Mouse (Mus musculus): ENCODE data around the gene Mical2.

The Mical2 gene

GRCm38 (mm10) chr7:112208323-112209167 lies 17.1 kb upstream of the Mical2 start:
- no peak for DNase-seq (ENCODE audit: low read depth, low spot score)

DNA sequence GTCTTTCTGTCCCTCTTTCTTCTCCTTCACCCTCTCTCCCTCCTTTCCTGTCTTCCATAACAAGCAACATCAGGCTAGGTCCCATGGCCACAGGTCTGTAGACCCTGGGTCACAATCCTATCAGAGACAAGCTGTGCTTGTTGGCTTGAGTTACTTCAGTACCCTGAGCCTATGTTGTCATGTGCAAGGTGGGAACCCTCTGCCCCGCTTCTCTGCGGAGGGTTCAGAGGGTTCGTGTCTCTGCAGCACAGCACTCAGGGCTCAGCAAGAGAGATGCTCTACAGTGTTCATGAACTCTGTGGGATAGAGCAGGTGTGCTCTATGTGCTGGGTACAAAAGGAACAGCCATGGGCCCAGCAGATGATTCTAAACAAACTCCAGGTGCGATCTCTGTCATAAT lies 16.0 kb upstream of the Mical2 start:
- DNase-seq (ENCODE audit: low read depth, low spot score) = no peak

DNA sequence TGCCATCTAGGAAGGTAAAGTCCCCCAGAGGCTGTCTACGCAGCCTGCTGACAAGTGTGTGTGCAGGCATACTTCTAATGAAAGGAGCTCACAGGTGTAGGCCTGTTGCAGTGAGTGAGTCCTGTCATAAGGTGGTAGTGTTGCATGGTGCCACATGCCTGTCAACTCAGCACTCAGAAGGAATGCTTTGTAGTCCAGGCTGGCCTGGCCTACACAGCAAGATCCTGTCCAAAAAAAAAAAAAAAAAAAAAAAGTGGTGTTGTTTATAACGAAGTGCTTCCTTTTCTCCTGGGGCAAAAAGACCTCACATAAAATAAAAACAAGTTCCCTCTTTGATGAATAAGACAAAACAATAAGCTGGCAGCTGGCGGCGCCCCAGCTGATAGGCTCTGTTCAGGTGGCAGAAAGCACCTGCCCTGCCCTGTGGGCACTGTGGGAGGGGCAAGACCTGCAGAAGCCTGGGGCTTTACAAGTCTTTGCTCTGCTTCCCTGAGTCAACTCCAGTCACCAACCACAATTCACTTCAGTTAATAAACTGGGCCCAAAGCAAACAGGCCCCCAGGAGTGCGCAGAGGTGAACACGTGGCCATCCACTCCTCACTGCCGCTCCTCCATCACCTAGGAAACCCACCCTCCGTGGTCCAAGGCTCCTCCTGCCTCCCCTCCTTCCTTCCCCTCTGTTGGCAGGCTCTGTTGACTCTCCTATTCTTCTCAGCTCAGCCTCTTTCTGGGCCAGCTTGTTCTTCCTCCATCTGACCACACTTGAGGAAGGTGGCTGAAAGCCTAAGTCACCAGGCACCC lies 12.5 kb upstream of the Mical2 start:
- no peak for DNase-seq (ENCODE audit: low read depth, low spot score)

GRCm38 (mm10) chr7:112215871-112216270 lies 9.8 kb upstream of the Mical2 start:
- DNase-seq (ENCODE audit: low read depth, low spot score) = no peak

GRCm38 (mm10) chr7:112216720-112217119 lies 8.9 kb upstream of the Mical2 start:
- DNase-seq (ENCODE audit: low read depth, low spot score) = no peak

DNA sequence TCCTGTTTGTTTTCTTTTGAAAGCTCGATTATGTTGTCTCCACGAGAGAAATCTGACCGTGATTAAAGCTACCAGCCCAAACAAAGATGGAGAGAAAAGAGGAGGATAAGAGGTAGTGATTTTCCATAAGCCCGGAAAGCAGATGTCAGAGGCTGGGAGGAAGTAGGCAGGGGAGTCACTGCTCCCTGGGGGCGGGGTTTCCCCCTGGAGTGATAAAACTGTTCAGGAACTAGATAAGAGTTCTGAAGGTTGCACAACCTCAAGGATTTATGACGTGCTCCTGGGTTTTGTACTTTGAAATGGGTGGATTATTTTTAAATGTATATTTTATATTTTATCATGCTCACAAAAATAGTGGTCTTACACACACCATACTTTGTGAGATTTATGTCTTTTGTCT lies 8.4 kb upstream of the Mical2 start:
- DNase-seq (ENCODE audit: low read depth, low spot score) = no peak

DNA sequence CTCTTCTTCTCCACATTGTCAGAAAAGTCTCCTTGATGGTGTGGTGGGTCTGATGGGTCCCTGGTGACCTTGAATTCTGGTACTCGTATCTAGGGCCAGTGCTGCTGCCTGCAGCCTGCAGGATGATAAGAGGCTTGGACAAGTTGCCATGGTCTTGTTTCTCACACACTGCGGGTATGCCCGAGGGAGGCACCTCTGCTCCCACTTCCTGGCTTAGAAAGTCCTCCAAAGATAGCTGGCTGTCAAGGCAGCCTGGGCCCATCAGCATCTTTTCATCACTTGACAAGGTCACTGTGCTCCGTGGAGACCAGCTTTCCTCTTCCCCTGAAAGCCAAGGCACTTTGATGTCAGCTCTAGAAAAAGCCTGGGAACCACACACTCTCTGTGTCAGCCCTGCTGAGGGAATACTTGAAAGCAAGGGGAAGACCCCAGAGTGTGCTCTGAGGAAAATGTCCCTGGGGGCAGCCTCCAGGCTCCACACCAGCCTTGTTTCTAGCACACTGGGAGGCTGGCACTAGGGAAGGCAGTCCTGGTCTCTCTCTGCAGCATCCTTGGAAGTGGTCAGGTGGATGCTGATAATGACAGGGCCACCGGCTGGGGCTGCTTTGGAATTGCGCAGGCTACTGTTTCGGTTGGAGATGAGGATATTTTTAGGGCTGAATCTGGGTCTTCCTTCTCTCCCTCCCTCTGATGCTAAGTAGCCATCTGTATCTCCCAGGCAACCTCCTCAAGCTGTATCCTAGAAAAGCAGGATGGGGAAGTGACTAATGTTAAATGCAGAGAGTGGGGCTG lies 2.7 kb upstream of the Mical2 start:
- DNase-seq (ENCODE audit: low read depth, low spot score) = peak; percentile 95

DNA sequence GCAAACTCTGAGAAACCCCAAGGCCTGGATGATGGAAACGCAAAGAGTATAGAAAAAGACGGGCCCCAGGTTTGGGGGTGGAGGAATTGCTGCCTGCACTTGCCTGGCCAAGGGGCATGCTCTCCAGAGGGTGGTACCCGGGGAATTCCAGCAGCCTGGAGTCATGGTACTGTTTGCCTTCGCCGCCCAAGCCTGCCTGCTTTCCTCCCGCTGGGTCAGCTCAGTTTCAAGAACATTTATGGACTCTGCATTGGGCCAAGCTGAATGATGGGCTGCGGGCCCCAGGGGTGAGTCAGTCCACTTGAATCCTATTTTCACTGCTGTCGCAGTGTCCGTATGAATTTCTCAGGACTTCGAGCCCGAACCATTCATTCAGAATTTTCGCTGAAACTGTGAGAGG lies 802 bp upstream of the Mical2 start:
- no peak for DNase-seq (ENCODE audit: low read depth, low spot score)

GRCm38 (mm10) chr7:112226446-112227265 lies 1.0 kb downstream of the Mical2 start:
- DNase-seq (ENCODE audit: low read depth, low spot score) = no peak

GRCm38 (mm10) chr7:112227266-112227562 lies 1.6 kb downstream of the Mical2 start:
- DNase-seq (ENCODE audit: low read depth, low spot score) = no peak

DNA sequence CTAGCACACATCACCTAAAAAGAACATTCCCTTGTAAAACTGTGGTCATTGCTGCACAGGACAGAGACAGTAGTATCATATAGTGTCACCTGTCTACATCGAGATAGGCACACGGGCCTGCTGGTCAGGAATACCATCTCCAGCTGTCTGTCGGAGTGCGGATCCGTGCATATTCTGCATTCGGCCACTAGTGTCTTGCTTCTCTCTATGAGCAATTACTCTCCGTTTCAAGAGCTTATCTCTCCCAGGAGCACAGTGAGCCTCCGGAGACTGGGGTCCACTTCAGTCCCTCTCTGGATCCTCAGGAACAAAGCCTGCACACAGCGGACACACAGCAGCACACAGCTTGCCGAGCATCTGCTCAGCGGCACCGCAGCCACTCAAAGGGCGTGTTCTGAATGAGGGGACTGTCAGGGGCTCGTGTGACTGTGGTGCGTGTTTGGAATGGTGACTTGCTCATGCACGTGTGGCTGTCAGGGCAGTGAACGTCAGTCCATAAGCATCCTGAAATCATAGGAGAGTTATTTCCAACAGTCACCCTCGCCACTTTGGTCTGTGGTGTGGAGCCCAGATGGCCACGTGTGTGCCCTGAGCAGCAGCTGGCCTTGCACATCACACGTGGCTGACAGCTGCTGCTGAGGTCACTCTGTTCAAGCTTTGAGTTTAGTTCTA lies 3.3 kb downstream of the Mical2 start:
- DNase-seq (ENCODE audit: low read depth, low spot score) = no peak

- no peak for DNase-seq (ENCODE audit: low read depth, low spot score)
Observed at GRCm38 (mm10) chr7:112231731-112232130, 6.1 kb downstream of the Mical2 start.

DNA sequence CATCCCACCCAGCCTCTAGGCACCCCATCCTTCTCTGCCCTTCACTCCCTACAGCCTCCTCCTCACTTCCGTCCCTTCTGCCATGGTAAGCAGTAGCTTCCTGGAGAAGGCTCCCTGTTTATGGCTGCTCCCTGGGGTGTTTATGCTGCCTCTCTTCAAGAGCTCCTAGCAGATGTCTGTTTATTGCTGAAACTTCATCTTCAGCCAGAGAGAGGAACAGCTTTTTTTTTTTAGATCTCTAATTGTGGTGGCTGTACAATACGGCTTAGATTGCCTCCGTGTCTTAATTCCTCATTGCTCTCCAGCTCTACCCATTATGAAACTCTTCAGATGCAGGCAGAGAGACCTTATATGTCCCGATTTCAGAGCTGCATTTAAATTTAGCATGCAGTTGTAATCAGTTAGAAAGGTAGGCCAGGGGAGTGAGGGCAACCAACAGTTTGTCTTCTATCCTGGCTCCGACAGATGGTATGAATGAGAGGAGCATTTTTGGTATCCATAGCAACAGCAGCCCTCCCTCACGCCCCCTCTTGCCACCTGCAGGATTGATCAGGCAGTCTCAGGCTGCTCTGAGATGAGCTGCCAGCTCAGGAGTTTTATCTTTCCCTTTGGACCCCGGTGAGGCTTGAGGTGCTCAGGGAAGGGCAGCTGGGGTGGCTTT lies 7.8 kb downstream of the Mical2 start:
- peak; percentile 94 for DNase-seq (ENCODE audit: low read depth, low spot score)

DNA sequence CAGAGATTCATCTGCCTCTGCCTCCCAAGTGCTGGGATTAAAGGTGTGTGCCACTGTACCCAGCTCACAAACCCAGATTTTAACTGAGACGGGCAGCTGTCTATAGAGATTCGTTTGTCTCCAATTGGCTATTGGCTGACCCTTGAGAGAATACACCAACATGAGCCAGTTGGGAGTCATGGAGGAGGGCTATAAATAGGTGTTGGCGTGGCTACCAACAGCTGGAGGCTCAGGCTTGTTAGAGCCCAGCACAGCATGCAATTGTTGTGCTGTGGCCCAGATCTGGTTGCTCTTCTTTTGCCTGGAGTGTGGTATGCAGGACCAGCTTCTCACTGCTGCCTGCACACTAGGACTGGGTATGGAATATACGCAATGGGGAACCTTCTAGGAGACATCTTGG lies 8.8 kb downstream of the Mical2 start:
- DNase-seq (ENCODE audit: low read depth, low spot score) = no peak

GRCm38 (mm10) chr7:112235493-112235892 lies 9.8 kb downstream of the Mical2 start:
- no peak for DNase-seq (ENCODE audit: low read depth, low spot score)

DNA sequence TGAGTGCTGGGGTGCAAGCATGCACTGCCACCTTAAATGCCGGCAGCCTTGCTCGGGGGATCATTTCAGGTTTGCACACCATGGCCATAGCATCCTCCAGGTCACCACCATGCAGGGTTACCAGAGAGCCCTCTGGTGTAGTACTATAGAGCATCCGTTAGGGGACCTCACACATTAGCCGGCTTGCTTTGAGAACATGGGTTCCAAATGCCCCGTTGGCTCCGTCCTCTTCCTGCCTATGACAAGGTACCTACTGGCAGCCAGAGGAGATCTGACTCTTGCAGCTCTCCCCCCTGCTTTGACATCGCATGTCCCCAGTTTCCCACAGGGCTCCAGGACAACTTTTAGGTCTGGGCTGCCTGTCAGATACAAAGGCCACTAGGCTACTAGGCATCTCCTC lies 11.6 kb downstream of the Mical2 start:
- DNase-seq (ENCODE audit: low read depth, low spot score) = no peak

DNA sequence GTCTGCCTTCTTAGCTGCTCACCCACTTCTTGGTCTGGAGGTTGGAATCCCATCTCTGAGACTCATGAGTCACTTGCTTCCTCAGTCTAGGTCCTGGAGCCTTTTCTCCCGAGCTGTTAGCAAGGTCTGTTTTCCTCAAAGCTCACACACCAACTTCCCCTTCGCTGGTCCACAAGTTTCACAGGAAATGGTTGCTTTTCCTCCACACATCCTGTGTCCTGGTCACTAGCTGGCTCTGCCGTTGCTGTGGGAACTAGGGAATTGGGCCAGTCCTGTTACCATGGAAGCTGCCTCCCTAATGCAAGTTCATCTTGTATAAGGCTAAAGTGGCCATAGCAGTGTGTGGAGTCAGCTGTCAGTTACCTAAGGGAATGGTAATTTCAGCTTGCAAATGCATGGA lies 12.2 kb downstream of the Mical2 start:
- no peak for DNase-seq (ENCODE audit: low read depth, low spot score)

GRCm38 (mm10) chr7:112238768-112239728 lies 13.4 kb downstream of the Mical2 start:
- DNase-seq (ENCODE audit: low read depth, low spot score) = peak; percentile 95

GRCm38 (mm10) chr7:112240748-112241147 lies 15.1 kb downstream of the Mical2 start:
- DNase-seq (ENCODE audit: low read depth, low spot score) = no peak
